Mouse (Mus musculus) stomach, postnatal 0 days (tissue): ENCODE measurements around the gene Skp1a.

Source experiments
- CTCF ChIP-seq: IDR thresholded peaks from 2 replicates; pipeline ENCODE4 v1.5.1; 2016; ENCODE audit warnings: antibody characterized with exemption, low read depth, mild to moderate bottlenecking, moderate library complexity
- EP300 ChIP-seq: optimal IDR thresholded peaks from 2 replicates; pipeline ENCODE3; 2016; ENCODE audit warnings: antibody characterized with exemption

- TF ChIP-seq CTCF (no peak), EP300 (no peak)
Measured at GRCm38 (mm10) chr11:52230694-52231093, 1.1 kb upstream of the Skp1a start.
